Mouse (Mus musculus): ENCODE data around the gene Fgfr2.

DNA sequence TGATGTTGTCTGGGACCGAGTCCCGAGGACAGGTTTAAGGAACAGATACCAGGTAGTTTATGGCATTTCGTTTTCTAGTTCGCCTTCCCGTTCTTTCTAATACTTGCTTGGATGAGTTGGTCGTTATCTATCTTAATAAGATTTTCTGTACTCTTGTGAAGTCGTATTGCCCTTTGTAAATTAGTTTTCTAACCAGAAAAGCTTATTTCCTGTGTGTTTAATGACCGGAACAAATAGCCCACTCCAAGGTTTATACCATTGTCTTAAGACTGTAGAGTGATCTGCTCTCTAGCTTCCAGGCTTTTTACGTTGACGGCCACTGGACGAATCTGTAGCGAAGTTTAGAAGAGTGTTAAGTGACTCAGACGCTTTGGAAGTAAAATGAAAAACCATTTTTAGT is 2256.5 kb downstream of the Fgfr2 start:
- TF ChIP-seq POLR2A (IDR thresholded peaks at IDR 0.05; ENCODE audit: borderline replicate concordance, extremely low read depth, insufficient read depth, insufficient read length, poor library complexity, severe bottlenecking) = no peak
- TF ChIP-seq CTCF (IDR thresholded peaks at IDR 0.05; ENCODE audit: borderline replicate concordance, extremely low read depth, insufficient read depth, insufficient read length) = no peak

Measured in brain, embryonic 14.5 days (tissue).